Mouse (Mus musculus): ENCODE results near the gene Rac3. TPM values are rescaled to one million over a fixed set of nuclear protein-coding genes. Genes with fewer than 3 reads are reported as not detected.
"Not testable (repeated sequence)": the region's sequence is repeated elsewhere in the genome, so short reads cannot be mapped to it uniquely, and the experiment has no call there.

Gene Rac3
- polyA plus RNA-seq, 1 experiment, result 18.1 TPM

DNA sequence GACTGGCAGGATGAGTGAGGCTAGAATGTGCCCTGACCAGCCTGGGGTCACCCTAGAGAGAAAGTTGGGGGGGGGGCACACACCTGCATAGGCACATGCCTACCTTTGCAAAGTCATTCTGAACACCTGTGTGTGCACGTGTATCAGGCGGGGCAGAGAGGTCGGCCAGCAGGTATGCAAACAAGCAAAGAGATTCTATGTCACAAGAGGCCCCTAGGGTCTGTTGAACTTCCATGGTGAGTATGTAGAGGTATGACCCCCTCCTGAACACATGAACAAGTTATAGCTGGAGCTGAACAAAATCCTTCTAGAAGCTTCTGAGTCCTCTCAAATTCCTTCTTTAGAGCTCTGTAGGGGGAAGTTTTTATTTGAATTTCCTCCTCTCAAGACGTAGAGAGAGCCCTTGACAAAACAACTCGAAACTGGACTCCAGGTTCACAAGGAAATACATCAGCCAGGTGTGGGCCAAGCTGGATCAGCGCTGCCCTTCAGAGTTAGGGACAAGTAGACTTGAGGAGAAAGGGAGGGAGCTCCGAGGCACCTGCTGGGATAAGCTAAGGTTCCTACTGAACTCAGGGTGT, 22.9 kb downstream of the Rac3 start:
- no peak for TF ChIP-seq CTCF (IDR thresholded peaks at IDR 0.05; ENCODE audit: low read depth, low read length)
- TF ChIP-seq POLR2A (IDR thresholded peaks at IDR 0.05; ENCODE audit: borderline replicate concordance, low read depth, low read length), result no peak
- no peak overlapping the region for H3K4me3 ChIP-seq (ENCODE audit: insufficient read depth, low read length)
- no peak overlapping the region for H3K27ac ChIP-seq (ENCODE audit: insufficient read depth, low read depth, low read length)
- H3K4me1 ChIP-seq (ENCODE audit: control insufficient read depth, insufficient read depth, low read length), result peaks cover 26% of the 10 kb centered on the region

DNA sequence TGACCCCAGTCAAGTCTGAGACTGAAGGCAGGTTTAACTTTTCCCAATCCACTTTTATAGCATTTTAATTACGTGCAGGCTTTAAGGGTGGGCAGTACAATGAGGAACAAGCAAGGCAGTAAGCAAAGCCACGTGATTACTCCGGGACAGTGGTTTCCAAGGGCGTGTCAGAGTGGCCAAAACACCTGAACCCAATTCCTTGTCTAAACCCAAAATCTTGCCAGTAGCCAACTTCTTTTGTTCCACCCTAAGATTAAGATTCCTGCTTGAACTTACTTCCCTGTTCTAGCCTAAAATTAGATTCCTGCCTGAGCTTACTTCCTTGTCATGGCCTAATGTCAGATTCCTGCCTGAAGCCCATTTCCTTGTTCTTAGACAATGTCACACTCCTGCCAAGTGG, 26.7 kb downstream of the Rac3 start:
- peak overlapping the region; percentile 88 for H3K27ac ChIP-seq (ENCODE audit: insufficient read depth, low read depth, low read length)
- H3K4me1 ChIP-seq (ENCODE audit: control insufficient read depth, insufficient read depth, low read length), result peaks cover 37% of the 10 kb centered on the region
- no peak for TF ChIP-seq POLR2A (IDR thresholded peaks at IDR 0.05; ENCODE audit: borderline replicate concordance, low read depth, low read length)
- no peak for TF ChIP-seq CTCF (IDR thresholded peaks at IDR 0.05; ENCODE audit: low read depth, low read length)
- no peak overlapping the region for H3K4me3 ChIP-seq (ENCODE audit: insufficient read depth, low read length)

DNA sequence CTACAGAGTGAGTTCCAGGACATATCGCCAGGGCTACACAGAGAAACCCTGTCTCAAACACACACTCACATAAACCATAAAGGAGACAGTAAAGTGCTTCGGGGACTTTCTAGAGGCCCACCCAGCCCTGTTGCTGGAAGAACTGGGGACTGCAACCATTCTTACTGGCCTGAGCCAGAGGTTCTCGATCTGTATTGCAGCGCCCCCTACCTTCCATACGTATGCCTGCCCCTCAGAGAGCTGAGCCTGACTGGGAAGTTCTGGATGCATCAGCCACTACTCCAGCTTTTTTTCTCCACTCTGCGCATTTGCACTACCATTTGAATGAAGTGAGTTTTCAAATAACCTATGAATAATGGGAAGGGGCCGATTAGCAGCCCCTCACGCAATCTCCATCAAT, 28.2 kb downstream of the Rac3 start:
- H3K27ac ChIP-seq (ENCODE audit: insufficient read depth, low read depth, low read length), result no peak overlapping the region
- no peak for TF ChIP-seq POLR2A (IDR thresholded peaks at IDR 0.05; ENCODE audit: borderline replicate concordance, low read depth, low read length)
- peak; percentile 63; the same call in 1 of the 2 replicates for TF ChIP-seq CTCF (IDR thresholded peaks at IDR 0.05; ENCODE audit: low read depth, low read length)
- H3K4me3 ChIP-seq (ENCODE audit: insufficient read depth, low read length), result no peak overlapping the region
- peaks cover 37% of the 10 kb centered on the region for H3K4me1 ChIP-seq (ENCODE audit: control insufficient read depth, insufficient read depth, low read length)

DNA sequence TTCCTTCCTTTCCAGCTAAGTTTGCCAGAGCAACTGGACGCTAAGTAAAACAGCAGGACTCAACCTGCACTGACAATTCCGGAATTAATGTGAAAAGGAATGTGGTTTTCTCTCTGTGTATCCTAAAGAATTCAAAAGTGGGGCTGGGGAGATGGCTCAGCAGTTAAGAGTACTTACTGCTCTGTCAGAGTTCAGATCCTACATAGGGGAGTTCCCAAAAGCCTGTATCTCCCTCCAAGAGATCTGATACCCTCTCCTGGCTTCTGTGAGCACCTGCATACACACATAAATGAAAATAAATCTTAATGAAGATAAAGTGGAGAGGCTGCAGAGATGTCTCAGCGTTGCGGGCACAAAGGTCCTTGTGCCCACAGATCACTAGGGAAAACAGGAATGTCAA, 30.3 kb downstream of the Rac3 start:
- no peak overlapping the region for H3K27ac ChIP-seq (ENCODE audit: insufficient read depth, low read depth, low read length)
- no peak overlapping the region for H3K4me3 ChIP-seq (ENCODE audit: insufficient read depth, low read length)
- H3K4me1 ChIP-seq (ENCODE audit: control insufficient read depth, insufficient read depth, low read length), result peaks cover 28% of the 10 kb centered on the region
- TF ChIP-seq CTCF (IDR thresholded peaks at IDR 0.05; ENCODE audit: low read depth, low read length) (no peak), POLR2A (IDR thresholded peaks at IDR 0.05; ENCODE audit: borderline replicate concordance, low read depth, low read length) (no peak)

DNA sequence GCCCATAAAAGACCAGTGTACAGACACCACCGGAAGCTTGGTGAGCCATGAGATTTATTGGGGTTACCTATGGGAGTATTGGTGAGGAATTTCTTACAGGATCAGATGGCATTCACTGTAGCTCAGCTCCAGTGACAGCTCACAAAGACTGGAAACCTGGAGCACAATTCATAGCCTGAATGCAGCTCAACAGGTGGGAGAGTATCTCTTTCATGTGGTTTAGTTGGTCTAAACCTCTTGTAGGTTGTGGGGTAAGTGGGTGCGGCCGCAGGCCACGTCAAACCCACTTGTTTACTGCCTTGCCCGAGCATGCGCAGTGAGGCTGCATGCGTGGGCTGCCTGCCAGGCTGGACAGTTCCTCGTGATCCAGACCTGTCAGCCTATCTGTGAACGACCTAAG, 39.0 kb downstream of the Rac3 start:
- Histone ChIP-seq H3K27ac (ENCODE audit: insufficient read depth, low read depth, low read length) (no peak overlapping the region), H3K4me3 (ENCODE audit: insufficient read depth, low read length) (no peak overlapping the region), H3K4me1 (ENCODE audit: control insufficient read depth, insufficient read depth, low read length) (peaks cover 9% of the 10 kb centered on the region)
- TF ChIP-seq POLR2A (IDR thresholded peaks at IDR 0.05; ENCODE audit: borderline replicate concordance, low read depth, low read length) (no peak), CTCF (IDR thresholded peaks at IDR 0.05; ENCODE audit: low read depth, low read length) (no peak)

DNA sequence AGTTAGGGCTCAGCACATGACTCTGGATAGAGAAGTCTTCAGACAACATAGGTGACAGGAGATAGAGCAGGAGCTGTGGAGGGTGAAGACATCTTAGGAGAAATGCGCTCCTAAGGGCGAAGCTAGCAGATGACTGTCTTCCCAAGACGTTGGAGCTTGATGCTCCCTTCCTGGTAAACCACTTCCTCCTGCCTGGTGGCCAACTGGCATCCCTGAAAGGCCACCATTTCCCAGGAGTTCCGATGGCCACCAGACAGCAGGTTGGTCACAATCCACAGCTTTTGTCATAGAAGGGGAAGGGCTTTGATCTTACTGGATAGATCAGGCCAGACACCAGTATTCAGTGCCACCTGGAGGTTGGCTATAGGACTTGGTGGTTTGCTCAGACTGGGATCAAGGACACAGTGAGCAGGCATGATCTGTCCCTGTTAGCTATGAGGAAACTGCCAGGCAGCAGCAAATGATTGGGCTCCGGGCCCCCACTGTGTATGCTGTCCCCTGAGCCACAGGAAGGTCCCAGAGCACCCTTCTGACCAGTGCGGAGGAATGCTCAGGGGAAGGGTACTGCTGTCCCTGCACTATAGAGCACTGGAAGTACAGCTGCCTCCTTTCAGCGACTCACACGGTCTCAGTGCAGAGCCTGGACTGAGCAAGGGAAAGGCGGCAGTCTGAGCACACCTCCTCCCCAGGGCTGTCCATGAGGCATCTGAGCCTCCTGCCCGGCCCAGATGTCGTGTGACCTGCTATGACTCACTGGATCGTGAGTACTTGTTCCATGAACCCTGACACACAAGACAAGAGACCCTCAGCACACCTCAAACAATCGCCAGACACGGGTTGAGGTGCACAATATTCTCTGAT, 40.8 kb downstream of the Rac3 start:
- H3K27ac ChIP-seq (ENCODE audit: insufficient read depth, low read depth, low read length), result peak overlapping the region; percentile 78
- H3K4me1 ChIP-seq (ENCODE audit: control insufficient read depth, insufficient read depth, low read length), result peaks cover 13% of the 10 kb centered on the region
- H3K4me3 ChIP-seq (ENCODE audit: insufficient read depth, low read length), result peak overlapping the region; percentile 31
- TF ChIP-seq POLR2A (IDR thresholded peaks at IDR 0.05; ENCODE audit: borderline replicate concordance, low read depth, low read length), result no peak
- TF ChIP-seq CTCF (IDR thresholded peaks at IDR 0.05; ENCODE audit: low read depth, low read length), result no peak

DNA sequence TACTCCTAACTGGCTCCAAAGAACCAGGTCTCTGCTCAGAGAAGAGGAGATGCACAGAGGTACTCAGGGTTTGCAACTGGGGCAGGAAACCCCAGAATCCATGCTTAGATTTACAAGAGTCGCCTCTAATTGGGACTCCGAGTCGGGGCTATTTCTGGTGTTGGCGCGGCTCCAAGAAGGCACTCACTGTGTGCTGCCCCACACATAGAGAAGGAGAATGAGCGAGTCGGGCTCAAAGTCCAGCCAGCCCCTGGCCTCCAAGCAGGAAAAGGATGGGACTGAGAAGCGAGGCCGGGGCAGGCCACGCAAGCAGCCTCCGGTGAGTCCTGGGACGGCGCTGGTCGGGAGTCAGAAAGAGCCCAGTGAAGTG, 41.4 kb downstream of the Rac3 start, which contains the start of gene Hmga1b:
TSS of gene Hmga1b (plus strand) at position 123 of the 370 bp plus-strand sequence.
- Histone ChIP-seq H3K27ac (ENCODE audit: insufficient read depth, low read depth, low read length) (peak within 1 kb of the TSS; percentile 78), H3K4me3 (ENCODE audit: insufficient read depth, low read length) (peak within 1 kb of the TSS; percentile 31), H3K4me1 (ENCODE audit: control insufficient read depth, insufficient read depth, low read length) (peaks cover 19% of the 10 kb centered on the region)

DNA sequence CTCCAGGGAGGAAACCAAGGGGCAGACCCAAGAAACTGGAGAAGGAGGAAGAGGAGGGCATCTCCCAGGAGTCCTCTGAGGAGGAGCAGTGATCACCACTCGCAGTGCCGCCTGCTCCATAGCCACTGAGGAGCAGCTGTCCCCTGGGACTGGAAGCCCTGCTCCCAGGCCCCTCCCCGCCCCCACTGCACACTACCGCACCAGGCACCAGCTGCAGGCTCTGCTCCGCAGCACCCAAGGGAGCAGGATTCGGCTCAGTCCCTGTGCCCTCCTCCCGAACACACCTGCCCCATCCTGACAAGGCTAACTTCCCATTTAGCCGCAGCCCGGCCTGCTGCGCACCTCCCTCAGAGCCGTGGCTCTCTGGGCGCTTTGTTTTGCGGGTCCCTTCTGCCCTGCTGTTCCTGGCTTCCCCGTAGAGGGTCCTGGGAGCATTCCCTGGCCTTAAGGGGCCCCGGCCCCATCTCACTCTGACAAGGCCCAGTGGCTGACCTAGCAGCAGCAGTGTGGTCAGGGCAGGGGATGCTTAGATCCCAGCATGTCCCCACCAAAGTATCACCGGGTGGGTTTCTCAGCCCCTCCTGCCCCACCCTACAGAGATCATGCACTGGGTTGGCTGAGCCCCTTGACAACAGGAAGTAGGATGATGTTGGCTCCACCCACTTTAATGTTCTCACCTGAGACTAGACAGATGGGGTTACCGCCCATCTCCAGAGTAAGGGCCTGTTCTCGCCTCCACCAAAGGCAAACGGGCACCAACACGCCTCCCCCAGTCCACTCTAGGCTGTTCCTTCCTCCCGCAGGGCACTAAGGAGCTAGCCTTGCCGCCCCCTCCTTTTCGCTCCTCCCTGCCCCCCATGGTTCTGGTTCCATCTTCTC, 42.1 kb downstream of the Rac3 start:
- Histone ChIP-seq H3K4me3 (ENCODE audit: insufficient read depth, low read length) (peak overlapping the region; percentile 31), H3K27ac (ENCODE audit: insufficient read depth, low read depth, low read length) (peak overlapping the region; percentile 78), H3K4me1 (ENCODE audit: control insufficient read depth, insufficient read depth, low read length) (peaks cover 26% of the 10 kb centered on the region)

DNA sequence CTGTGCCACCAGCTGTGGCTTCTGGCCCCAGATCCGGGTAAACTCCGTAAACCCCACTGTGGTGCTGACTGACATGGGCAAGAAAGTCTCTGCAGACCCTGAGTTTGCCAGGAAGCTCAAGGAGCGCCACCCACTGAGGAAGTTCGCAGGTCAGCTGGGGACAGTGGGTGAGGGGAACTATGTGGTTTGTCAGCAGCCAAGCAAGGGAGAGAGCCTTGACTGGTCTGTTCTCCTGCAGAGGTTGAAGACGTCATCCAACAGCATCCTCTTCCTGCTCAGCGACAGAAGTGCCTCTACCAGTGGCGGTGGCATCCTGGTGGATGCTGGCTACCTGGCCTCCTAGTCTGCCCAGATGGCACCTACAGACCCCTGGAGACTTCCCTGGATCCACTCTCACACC, 45.8 kb downstream of the Rac3 start:
- not testable (repeated sequence) for H3K4me3 ChIP-seq (ENCODE audit: insufficient read depth, low read length)
- H3K4me1 ChIP-seq (ENCODE audit: control insufficient read depth, insufficient read depth, low read length), result peaks cover 26% of the 10 kb centered on the region
- H3K27ac ChIP-seq (ENCODE audit: insufficient read depth, low read depth, low read length), result peak overlapping the region; percentile 12; the same call in 1 of the 2 replicates

DNA sequence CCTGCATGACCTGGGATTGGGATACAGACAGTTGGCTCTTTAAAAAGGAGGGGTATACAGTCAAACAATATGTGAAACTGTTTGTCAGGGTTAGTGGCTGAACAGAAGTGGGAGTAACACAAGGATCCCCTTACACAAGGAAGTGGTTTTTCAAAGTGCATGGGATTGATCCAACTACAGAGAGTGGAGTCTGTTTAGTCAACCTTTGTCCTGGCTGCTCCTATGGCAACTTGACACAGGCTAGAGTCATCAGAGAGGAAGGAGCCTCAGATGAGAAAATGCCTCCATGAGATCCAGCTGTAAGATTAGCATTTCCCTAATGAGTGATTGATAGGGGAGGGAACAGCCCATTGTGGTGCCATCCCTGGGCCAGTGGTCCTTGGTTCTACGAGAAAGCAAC, 46.9 kb downstream of the Rac3 start:
- H3K4me3 ChIP-seq (ENCODE audit: insufficient read depth, low read length), result no peak overlapping the region
- TF ChIP-seq POLR2A (IDR thresholded peaks at IDR 0.05; ENCODE audit: borderline replicate concordance, low read depth, low read length) (no peak), CTCF (IDR thresholded peaks at IDR 0.05; ENCODE audit: low read depth, low read length) (no peak)
- H3K4me1 ChIP-seq (ENCODE audit: control insufficient read depth, insufficient read depth, low read length), result peaks cover 21% of the 10 kb centered on the region
- peak overlapping the region; percentile 7; the same call in 1 of the 2 replicates for H3K27ac ChIP-seq (ENCODE audit: insufficient read depth, low read depth, low read length)
